Mouse (Mus musculus): ENCODE data around the gene Slit3. TPM values are rescaled to one million over a fixed set of nuclear protein-coding genes. Genes with fewer than 3 reads are reported as not detected.

The Slit3 gene
- polyA plus RNA-seq, 1 experiment from 2014 or later: 5.8 TPM

GRCm38 (mm10) chr11:35315449-35316028 is 194.5 kb downstream of the Slit3 start:
- 82% methylated on average over 5 of the region's 5 CpGs for WGBS
- peaks cover 7% of the 10 kb centered on the region; the same call in 1 of the 2 replicates for H3K4me1 ChIP-seq (replicated peaks; ENCODE audit: control insufficient read depth, insufficient read depth, low read length)
- no peak overlapping the region for H3K4me2 ChIP-seq (ENCODE audit: low read length)
- H3K9ac ChIP-seq (replicated peaks; ENCODE audit: low read depth, low read length): no peak overlapping the region
- no peak for ATAC-seq
- no peak overlapping the region for H3K27ac ChIP-seq (ENCODE audit: low read length)
- no peaks in the 10 kb centered on the region for H3K36me3 ChIP-seq (ENCODE audit: control insufficient read depth, insufficient read depth)
- no peak overlapping the region for H3K4me3 ChIP-seq (replicated peaks; ENCODE audit: low read length)
- H3K27me3 ChIP-seq (replicated peaks; ENCODE audit: control insufficient read depth, insufficient read depth, low read length): no peaks in the 10 kb centered on the region
- no peaks in the 10 kb centered on the region for H3K9me3 ChIP-seq (ENCODE audit: control insufficient read depth, low read length)

GRCm38 (mm10) chr11:35317221-35317620 is 196.2 kb downstream of the Slit3 start:
- 75% methylated on average over 5 of the region's 5 CpGs for WGBS

GRCm38 (mm10) chr11:35317775-35318432 is 196.9 kb downstream of the Slit3 start:
- 17% methylated on average over 7 of the region's 7 CpGs for WGBS
- peaks cover 7% of the 10 kb centered on the region; the same call in 1 of the 2 replicates for H3K4me1 ChIP-seq (replicated peaks; ENCODE audit: control insufficient read depth, insufficient read depth, low read length)
- no peaks in the 10 kb centered on the region for H3K36me3 ChIP-seq (ENCODE audit: control insufficient read depth, insufficient read depth)
- no peak overlapping the region for H3K27ac ChIP-seq (ENCODE audit: low read length)
- H3K27me3 ChIP-seq (replicated peaks; ENCODE audit: control insufficient read depth, insufficient read depth, low read length): 0 out of 2 replicates have a peak, but pooled peaks cover 3% of the 10 kb centered on the region
- no peak overlapping the region for H3K4me3 ChIP-seq (replicated peaks; ENCODE audit: low read length)
- H3K4me2 ChIP-seq (ENCODE audit: low read length): no peak overlapping the region
- H3K9ac ChIP-seq (replicated peaks; ENCODE audit: low read depth, low read length): no peak overlapping the region
- H3K9me3 ChIP-seq (ENCODE audit: control insufficient read depth, low read length): no peaks in the 10 kb centered on the region
- peak; percentile 80 for ATAC-seq

More at GRCm38 (mm10) chr11:35317221-35317620, 196.2 kb downstream of the Slit3 start:
- Histone ChIP-seq H3K4me3 (replicated peaks; ENCODE audit: low read length) (no peak overlapping the region), H3K27me3 (replicated peaks; ENCODE audit: control insufficient read depth, insufficient read depth, low read length) (0 out of 2 replicates have a peak, but pooled peaks cover 3% of the 10 kb centered on the region), H3K27ac (ENCODE audit: low read length) (no peak overlapping the region), H3K36me3 (ENCODE audit: control insufficient read depth, insufficient read depth) (no peaks in the 10 kb centered on the region), H3K4me2 (ENCODE audit: low read length) (no peak overlapping the region), H3K9ac (replicated peaks; ENCODE audit: low read depth, low read length) (no peak overlapping the region), H3K4me1 (replicated peaks; ENCODE audit: control insufficient read depth, insufficient read depth, low read length) (peaks cover 7% of the 10 kb centered on the region; the same call in 1 of the 2 replicates), H3K9me3 (ENCODE audit: control insufficient read depth, low read length) (no peaks in the 10 kb centered on the region)
- ATAC-seq: no peak

- Histone ChIP-seq H3K27me3 (replicated peaks; ENCODE audit: control insufficient read depth, insufficient read depth, low read length) (0 out of 2 replicates have a peak, but pooled peaks cover 3% of the 10 kb centered on the region), H3K4me1 (replicated peaks; ENCODE audit: control insufficient read depth, insufficient read depth, low read length) (peaks cover 7% of the 10 kb centered on the region; the same call in 1 of the 2 replicates), H3K4me3 (replicated peaks; ENCODE audit: low read length) (no peak overlapping the region), H3K27ac (ENCODE audit: low read length) (no peak overlapping the region), H3K36me3 (ENCODE audit: control insufficient read depth, insufficient read depth) (no peaks in the 10 kb centered on the region), H3K4me2 (ENCODE audit: low read length) (no peak overlapping the region), H3K9me3 (ENCODE audit: control insufficient read depth, low read length) (no peaks in the 10 kb centered on the region), H3K9ac (replicated peaks; ENCODE audit: low read depth, low read length) (no peak overlapping the region)
- WGBS: 25% methylated on average over 12 of the region's 12 CpGs
- 0 out of 2 replicates have a peak, but pooled peaks have one; percentile 24 for ATAC-seq
These were observed 197.5 kb downstream of the Slit3 start for GRCm38 (mm10) chr11:35318433-35319020.

- Histone ChIP-seq H3K4me3 (replicated peaks; ENCODE audit: low read length) (no peak overlapping the region), H3K9me3 (ENCODE audit: control insufficient read depth, low read length) (no peaks in the 10 kb centered on the region), H3K27ac (ENCODE audit: low read length) (no peak overlapping the region), H3K27me3 (replicated peaks; ENCODE audit: control insufficient read depth, insufficient read depth, low read length) (0 out of 2 replicates have a peak, but pooled peaks cover 3% of the 10 kb centered on the region), H3K4me2 (ENCODE audit: low read length) (no peak overlapping the region), H3K36me3 (ENCODE audit: control insufficient read depth, insufficient read depth) (no peaks in the 10 kb centered on the region), H3K4me1 (replicated peaks; ENCODE audit: control insufficient read depth, insufficient read depth, low read length) (peaks cover 7% of the 10 kb centered on the region; the same call in 1 of the 2 replicates), H3K9ac (replicated peaks; ENCODE audit: low read depth, low read length) (no peak overlapping the region)
- WGBS: 92% methylated on average over 2 of the region's 3 CpGs
- ATAC-seq: no peak
These were observed 199.5 kb downstream of the Slit3 start for GRCm38 (mm10) chr11:35320518-35320917.

- no peaks in the 10 kb centered on the region for H3K36me3 ChIP-seq (ENCODE audit: control insufficient read depth, insufficient read depth)
- H3K27me3 ChIP-seq (replicated peaks; ENCODE audit: control insufficient read depth, insufficient read depth, low read length): 0 out of 2 replicates have a peak, but pooled peaks cover 3% of the 10 kb centered on the region
- H3K9ac ChIP-seq (replicated peaks; ENCODE audit: low read depth, low read length): no peak overlapping the region
- no peak for ATAC-seq
- no peak overlapping the region for H3K4me3 ChIP-seq (replicated peaks; ENCODE audit: low read length)
- no peaks in the 10 kb centered on the region for H3K9me3 ChIP-seq (ENCODE audit: control insufficient read depth, low read length)
- H3K4me1 ChIP-seq (replicated peaks; ENCODE audit: control insufficient read depth, insufficient read depth, low read length): no peaks in the 10 kb centered on the region
- WGBS: 69% methylated on average over 5 of the region's 5 CpGs
- no peak overlapping the region for H3K27ac ChIP-seq (ENCODE audit: low read length)
- no peak overlapping the region for H3K4me2 ChIP-seq (ENCODE audit: low read length)
These were observed 203.4 kb downstream of the Slit3 start for GRCm38 (mm10) chr11:35324397-35324796.

- Histone ChIP-seq H3K36me3 (ENCODE audit: control insufficient read depth, insufficient read depth) (no peaks in the 10 kb centered on the region), H3K4me3 (replicated peaks; ENCODE audit: low read length) (no peak overlapping the region), H3K9me3 (ENCODE audit: control insufficient read depth, low read length) (no peaks in the 10 kb centered on the region), H3K4me2 (ENCODE audit: low read length) (no peak overlapping the region), H3K4me1 (replicated peaks; ENCODE audit: control insufficient read depth, insufficient read depth, low read length) (no peaks in the 10 kb centered on the region), H3K9ac (replicated peaks; ENCODE audit: low read depth, low read length) (no peak overlapping the region), H3K27ac (ENCODE audit: low read length) (no peak overlapping the region), H3K27me3 (replicated peaks; ENCODE audit: control insufficient read depth, insufficient read depth, low read length) (0 out of 2 replicates have a peak, but pooled peaks cover 3% of the 10 kb centered on the region)
- WGBS: 56% methylated on average over 10 of the region's 10 CpGs
- ATAC-seq: no peak
These were observed 204.3 kb downstream of the Slit3 start for GRCm38 (mm10) chr11:35325131-35325995.

- no peak overlapping the region for H3K27ac ChIP-seq (ENCODE audit: low read length)
- H3K4me1 ChIP-seq (replicated peaks; ENCODE audit: control insufficient read depth, insufficient read depth, low read length): no peaks in the 10 kb centered on the region
- H3K4me2 ChIP-seq (ENCODE audit: low read length): no peak overlapping the region
- H3K4me3 ChIP-seq (replicated peaks; ENCODE audit: low read length): no peak overlapping the region
- H3K27me3 ChIP-seq (replicated peaks; ENCODE audit: control insufficient read depth, insufficient read depth, low read length): 0 out of 2 replicates have a peak, but pooled peaks cover 3% of the 10 kb centered on the region
- WGBS: 7% methylated on average over 3 of the region's 3 CpGs
- ATAC-seq: no peak
- no peak overlapping the region for H3K9ac ChIP-seq (replicated peaks; ENCODE audit: low read depth, low read length)
- H3K36me3 ChIP-seq (ENCODE audit: control insufficient read depth, insufficient read depth): no peaks in the 10 kb centered on the region
- no peaks in the 10 kb centered on the region for H3K9me3 ChIP-seq (ENCODE audit: control insufficient read depth, low read length)
These were observed 205.3 kb downstream of the Slit3 start for GRCm38 (mm10) chr11:35326346-35326745.
